Mouse (Mus musculus): ENCODE data around the gene Spg11.
"Not testable (repeated sequence)": the region's sequence is repeated elsewhere in the genome, so short reads cannot be mapped to it uniquely, and the experiment has no call there.

Spg11 gene

DNA sequence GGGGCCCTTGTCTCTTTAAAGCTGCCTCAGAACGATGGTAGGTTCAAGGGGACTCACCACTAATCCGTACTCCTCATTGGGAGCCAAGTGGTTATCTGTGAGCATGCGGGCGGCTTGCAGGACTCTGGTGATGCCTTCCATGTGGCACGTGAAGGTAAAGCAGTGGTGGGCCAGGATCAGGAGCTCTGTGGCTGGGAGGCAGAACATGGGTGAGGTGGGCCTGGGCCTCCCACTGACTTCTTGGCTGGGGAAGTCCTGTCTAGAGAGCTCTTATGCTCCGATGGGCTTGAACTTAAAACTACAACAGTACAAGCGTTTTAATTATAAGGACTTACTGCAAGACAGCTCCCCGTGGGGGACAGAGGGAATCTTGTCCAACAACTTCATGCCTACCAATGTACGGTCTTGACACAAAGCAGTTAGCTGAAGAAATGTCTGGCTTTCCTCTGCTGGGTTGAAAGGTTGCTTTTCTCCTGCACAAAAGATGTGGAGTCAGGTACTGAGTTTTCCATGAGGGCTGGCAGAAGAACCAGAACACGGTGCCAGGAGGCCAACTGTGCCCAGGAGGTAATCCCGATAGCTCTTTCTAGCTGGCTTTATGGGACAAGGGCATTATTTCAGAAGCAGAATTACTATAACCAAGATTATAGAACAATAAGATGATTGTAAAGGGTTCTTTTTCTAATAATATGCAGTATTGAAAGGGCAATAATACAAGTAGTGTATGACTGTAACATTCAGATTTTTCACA, 58.6 kb downstream of the Spg11 start:
- DNase-seq: no peak

DNA sequence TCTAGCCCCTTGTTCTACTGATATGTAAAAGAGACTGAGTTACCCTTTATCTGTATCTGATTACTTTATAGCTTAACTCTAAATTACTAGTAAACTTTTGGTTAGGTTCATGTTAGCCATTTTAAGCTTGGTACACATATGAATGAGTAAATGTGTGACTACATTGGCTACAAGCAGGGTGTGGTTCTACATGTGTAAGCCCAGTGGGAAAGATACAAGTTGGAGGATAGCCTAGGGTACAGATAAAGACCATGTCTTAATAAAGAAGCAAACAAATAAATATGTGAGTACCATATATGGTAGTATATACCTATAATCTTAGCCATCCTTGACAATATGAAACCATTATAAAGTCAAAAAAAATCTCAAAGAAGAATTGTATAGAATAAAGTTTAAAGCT, 74.3 kb downstream of the Spg11 start:
- no peak for DNase-seq

DNA sequence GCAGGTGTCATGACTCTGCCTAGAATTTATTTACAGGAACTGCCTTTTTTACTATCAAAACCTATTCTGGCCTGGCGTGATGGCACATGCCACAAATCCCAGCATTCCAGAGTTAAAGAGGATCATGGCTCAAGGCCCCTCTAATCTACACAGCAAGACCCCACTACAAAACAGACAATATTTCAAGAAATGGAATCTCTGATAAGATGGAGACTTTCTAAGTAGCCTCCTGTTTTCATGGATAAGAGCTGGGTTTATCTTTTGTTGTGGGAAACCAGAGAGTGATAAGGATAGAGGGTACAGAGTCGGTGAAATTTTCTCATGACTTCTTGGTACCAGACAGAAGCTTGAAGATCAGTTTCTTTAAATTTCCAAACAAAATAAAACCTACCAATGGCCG, 82.1 kb downstream of the Spg11 start:
- no peak for DNase-seq

DNA sequence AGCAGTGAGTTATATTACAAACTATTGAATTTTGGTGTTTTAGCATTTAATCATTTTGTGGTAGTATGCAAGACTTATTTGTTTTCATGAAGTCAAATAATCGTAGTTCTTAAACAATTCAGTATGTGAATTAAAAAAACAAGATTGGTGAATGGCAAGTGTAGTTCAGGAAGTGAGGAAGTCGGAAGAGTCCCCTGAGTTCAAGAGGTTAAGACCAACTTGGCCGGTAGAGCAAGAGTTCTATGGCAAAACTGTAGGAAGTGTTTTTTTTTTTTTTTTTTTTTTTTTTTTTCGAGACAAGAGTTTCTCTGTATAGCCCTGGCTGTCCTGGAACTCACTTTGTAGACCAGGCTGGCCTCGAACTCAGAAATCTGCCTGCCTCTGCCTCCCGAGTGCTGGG, 86.2 kb downstream of the Spg11 start:
- DNase-seq: no peak

DNA sequence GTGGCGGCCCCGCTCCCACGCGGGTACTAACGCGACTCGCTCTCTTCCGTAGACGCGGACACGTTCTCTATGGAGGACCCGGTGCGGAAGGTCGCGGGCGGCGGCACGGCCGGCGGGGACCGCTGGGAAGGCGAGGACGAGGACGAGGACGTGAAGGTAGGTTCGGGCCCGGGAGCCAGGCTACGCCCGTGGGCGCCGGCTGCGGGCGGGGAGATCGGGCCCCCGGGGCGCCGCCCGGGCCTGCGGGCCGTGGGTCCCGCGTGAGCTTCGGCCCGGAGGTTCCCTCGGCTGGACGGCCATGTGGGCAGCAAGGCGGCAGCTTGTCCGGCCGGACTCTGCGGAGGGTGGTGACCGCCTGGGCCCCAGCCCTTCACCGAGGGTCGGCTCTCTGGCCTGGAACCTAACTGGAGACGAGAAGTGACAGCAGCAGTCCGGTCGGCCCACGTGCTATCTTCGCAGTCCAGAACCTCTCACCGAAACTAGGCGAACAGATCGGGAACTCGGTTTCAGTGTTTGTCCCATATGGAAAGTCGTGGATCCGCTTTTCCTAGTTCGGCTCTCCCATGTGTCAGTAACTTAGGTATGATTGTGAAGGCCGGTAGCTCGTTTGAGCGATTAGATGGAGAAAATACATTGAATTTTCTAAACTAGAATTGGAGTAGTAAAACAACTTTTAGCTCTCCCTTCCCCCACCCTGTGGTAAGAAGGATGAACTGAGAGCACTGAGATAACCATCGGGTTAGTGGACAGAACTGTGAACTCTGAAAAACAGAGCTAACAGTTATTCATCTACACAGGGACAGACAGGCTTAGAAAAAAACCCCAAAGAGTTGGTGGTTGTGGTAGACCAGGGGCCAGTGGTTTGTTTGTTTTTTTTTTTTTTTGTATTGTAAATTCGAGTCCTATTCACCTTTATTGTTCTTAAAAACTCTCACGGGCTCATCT, 89.2 kb downstream of the Spg11 start:
- DNase-seq: peak; percentile 38

DNA sequence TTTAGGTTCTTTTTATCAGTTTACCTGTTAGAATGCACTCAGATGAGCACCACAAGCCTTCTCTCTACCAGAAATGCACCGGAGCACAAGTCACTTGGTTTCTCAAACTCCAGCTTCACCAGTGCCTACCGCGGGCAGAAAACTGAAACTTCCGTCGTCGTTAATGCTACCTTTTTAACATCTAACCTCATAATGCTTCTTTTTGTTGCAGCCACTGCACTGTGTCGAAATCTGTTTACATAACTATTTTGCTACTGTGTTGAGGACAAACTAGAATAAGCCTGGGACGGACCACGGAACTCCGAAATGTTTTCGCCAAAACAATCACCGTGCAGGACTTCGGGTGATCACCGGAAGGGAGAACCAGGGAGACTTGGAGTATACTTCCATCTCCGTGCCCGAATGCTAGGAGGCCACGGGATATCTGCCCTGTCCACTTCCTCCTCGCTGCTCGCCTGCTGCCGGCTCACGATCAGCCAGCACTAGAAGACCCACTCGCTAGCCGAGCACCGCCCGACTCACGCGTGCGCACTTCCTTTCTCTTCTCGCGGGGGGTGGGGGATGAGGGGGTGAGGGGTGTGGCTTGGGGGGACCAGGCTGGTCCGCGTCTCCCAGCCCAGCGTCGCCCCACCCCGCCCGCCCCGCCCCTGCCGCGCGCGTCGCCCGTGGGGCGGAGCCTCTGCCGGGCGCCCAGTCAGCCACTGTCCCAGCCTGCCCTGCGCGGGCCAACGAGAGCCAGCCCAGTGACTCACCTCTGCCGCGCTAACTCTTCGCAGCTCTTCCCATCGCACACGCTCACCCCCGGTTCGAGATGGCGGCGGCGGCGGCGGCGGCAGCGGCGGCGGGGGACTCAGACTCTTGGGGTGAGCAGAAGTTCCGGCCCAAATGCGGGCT, 90.1 kb downstream of the Spg11 start, which contains the start of gene Eif3j1:
Gene Eif3j1, plus strand, starts transcription at position 685 of the 894 bp plus-strand sequence.
- DNase-seq: peak; percentile 91

DNA sequence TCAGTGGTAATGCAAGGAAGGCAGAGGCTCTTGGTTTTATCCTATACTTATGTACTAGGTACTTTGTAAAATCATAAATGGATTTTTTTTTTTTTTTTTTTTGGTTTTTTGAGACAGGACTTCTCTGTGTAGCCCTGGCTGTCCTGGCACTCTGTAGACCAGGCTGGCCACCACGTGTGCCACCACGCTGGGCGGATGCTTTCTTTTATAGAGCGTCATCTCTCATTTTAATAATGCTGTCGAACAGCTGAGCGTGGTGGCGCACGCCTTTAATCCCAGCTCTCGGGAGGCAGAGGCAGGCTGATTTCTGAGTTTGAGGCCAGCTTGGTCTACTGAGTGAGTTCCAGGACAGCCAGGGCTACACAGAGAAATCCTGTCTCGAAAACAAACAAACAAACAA, 91.1 kb downstream of the Spg11 start:
- not testable (repeated sequence) for DNase-seq

DNA sequence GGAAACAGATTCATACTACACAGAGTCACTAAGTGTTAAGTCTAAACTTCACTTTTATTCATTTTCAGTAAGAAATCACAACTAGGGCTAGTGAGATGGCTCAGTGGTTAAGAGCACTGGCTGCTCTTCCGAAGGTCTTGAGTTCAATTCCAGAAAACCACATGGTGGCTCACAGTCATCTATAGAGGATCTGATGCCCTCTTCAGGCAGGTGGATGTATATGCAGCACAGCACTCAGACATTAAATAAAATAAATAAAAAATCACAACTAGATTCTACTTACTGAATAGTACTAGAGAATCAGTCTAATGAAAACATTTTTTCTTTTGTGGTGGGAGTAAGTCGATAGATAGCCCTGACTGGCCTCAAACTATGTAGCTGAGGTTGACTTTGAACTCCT, 95.9 kb downstream of the Spg11 start:
- no peak for DNase-seq

DNA sequence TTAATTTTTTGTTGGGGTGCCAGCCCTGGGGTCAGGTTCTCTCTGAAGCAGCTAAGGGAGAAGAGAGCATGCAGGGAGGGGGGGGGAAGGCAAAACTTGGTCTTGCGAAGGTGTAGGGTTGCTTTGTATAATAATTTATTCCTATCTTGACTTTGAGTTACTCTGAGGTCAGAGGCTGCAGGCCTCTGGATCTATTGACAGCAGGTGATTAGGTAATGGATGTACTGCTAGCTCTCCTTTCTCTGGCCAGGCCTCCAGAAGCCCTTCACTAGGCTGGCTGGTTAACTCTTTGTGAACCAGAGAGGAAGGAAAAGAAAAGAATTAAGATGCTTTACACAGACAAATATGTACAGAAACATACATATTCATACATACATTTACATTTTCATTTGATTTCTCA, 99.5 kb downstream of the Spg11 start:
- DNase-seq: no peak

DNA sequence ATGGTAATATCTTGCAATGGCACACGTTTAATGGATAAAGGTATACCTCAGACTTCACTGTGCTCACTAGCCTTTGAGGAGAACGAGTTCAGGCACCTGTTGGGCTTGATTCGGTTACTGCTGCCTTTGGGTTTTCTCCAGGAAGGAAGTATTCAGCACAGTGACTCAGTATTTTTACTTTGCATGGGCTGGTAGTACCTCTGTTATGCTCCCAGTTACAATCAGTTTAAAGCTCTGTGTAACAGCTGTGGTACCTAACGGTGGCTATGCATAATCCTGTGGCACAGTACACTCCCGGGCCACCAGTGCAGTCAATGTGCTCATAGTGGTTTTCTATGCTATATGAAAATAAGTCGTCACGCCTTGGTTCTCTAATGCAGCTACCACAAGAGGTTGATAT, 106.7 kb downstream of the Spg11 start:
- DNase-seq: no peak

DNA sequence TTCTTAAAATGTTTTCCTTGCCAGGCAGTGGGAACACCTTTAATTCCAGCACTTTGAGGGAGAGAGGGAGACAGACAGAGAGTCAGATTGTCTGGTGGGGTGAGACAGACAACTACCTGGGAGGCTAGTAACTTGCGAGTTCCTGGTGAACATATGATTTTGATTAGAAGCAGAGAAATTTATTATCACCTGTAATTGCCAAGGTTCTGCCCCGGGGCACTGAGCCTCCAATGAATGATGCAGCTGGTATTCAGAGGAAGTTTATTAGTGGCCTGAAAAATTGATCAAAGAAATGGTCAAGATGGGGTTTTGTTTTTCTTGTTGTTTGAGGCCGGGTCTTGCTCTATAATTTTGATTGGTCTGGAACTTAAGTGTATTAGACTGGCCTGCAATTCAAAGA, 109.4 kb downstream of the Spg11 start:
- DNase-seq: no peak
